In genomic region chr2:97478925-97479298, GRCm38 (mm10) we compare ENCODE assay signal across 8 mouse cellular contexts.
A peak's percentile ranks its signal among the peaks of the same experiment; 100 is the strongest.
DNase-seq lines count a peak whose midpoint lies in the region; ATAC-seq and TF ChIP-seq lines count a peak whose summit lies in the region.

No protein-coding gene starts in this region.

- no peaks in the 10 kb centered on the region for H3K9me3 ChIP-seq in liver, postnatal 0 days (ENCODE audit: low read length)
- no peaks in the 10 kb centered on the region for H3K9me3 ChIP-seq in intestine, embryonic 15.5 days

- H3K4me1 ChIP-seq in liver, postnatal 0 days (ENCODE audit: insufficient read depth), result no peaks in the 10 kb centered on the region
- no peaks in the 10 kb centered on the region for H3K4me1 ChIP-seq in intestine, embryonic 15.5 days (replicated peaks)

- 69% methylated on average over 4 of the region's 4 CpGs for WGBS in liver, postnatal 0 days (ENCODE audit: insufficient replicate concordance)
- 72% methylated on average over 4 of the region's 4 CpGs for WGBS in intestine, embryonic 15.5 days

- H3K4me3 ChIP-seq in liver, postnatal 0 days (ENCODE audit: low read depth, low read length), result no peak overlapping the region
- H3K4me3 ChIP-seq in intestine, embryonic 15.5 days (replicated peaks), result no peak overlapping the region

- no peak overlapping the region for H3K9ac ChIP-seq in liver, postnatal 0 days (replicated peaks)
- no peak overlapping the region for H3K9ac ChIP-seq in intestine, embryonic 15.5 days

- no peak for TF ChIP-seq CTCF in liver, postnatal 0 days (IDR thresholded peaks at IDR 0.05; ENCODE audit: low read depth)

- no peaks in the 10 kb centered on the region for H3K27me3 ChIP-seq in liver, postnatal 0 days (ENCODE audit: insufficient read depth, low read length)
- H3K27me3 ChIP-seq in intestine, embryonic 15.5 days (replicated peaks), result no peaks in the 10 kb centered on the region

- peak; percentile 8 for DNase-seq in ovary, postnatal 36 days (ENCODE audit: low spot score)
- no peak for DNase-seq in ovary, postnatal 14 days (ENCODE audit: low spot score)
- DNase-seq in gastrocnemius, postnatal 14 days, result peak; percentile 11
- peak; percentile 67 for DNase-seq in left cerebral cortex, postnatal 4 days
- DNase-seq in lung, postnatal 25 days (ENCODE audit: low spot score), result no peak
- DNase-seq in liver, postnatal 0 days, result no peak
- no peak for DNase-seq in urinary bladder, postnatal 4 days (ENCODE audit: low spot score in 2 of 2)

- H3K36me3 ChIP-seq in liver, postnatal 0 days (replicated peaks; ENCODE audit: insufficient read depth, low read length), result no peaks in the 10 kb centered on the region
- no peaks in the 10 kb centered on the region for H3K36me3 ChIP-seq in intestine, embryonic 15.5 days

- TF ChIP-seq EP300 in liver, postnatal 0 days (IDR thresholded peaks at IDR 0.05; ENCODE audit: low read depth), result no peak

- ATAC-seq in liver, postnatal 0 days, result no peak
- no peak for ATAC-seq in intestine, embryonic 15.5 days

- H3K27ac ChIP-seq in liver, postnatal 0 days (ENCODE audit: low read depth), result no peak overlapping the region
- H3K27ac ChIP-seq in intestine, embryonic 15.5 days, result no peak overlapping the region

- intact Hi-C loops in gastrocnemius, postnatal 14 days (cut with DNase I; ENCODE audit: low total_unique reads), result no loop called here
- intact Hi-C loops in left cerebral cortex, postnatal 4 days (cut with DNase I), result no loop called here

- H3K4me2 ChIP-seq in liver, postnatal 0 days (ENCODE audit: low read depth, low read length), result no peak overlapping the region
- no peak overlapping the region for H3K4me2 ChIP-seq in intestine, embryonic 15.5 days (replicated peaks)

Comparison
In these comparisons a context has a peak if more than half of its experiments do, and no peak if none do; other contexts are left out.
1. DNase-seq: peak in ovary, postnatal 36 days (single experiment), gastrocnemius, postnatal 14 days (single experiment) and left cerebral cortex, postnatal 4 days (single experiment); none in ovary, postnatal 14 days (single experiment), lung, postnatal 25 days (single experiment), liver, postnatal 0 days (single experiment) and urinary bladder, postnatal 4 days (0 of 2).